Mouse (Mus musculus) spleen, adult 12 weeks (tissue): ENCODE data around the gene Rnf183.
"Not testable (repeated sequence)": the region's sequence is repeated elsewhere in the genome, so short reads cannot be mapped to it uniquely, and the experiment has no call there.

ENCODE experiments used
- DNase-seq: peaks from one replicate; pipeline ENCODE4 v3.0.0; 2022; ENCODE audit warnings: low spot score

The Rnf183 gene

GRCm38 (mm10) chr4:62435081-62435480 is at the start of gene Rnf183:
Rnf183 (minus strand) TSS chr4:62435252.
- DNase-seq = no peak

- no peak for DNase-seq
Observed at GRCm38 (mm10) chr4:62480709-62481605, 45.9 kb upstream of the Rnf183 start.

- DNase-seq = peak; percentile 28
Observed at GRCm38 (mm10) chr4:62479937-62480708, 45.1 kb upstream of the Rnf183 start, which contains the start of gene Bspry. Bspry (plus strand) TSS chr4:62480053.

- DNase-seq = not testable (repeated sequence)
Observed at GRCm38 (mm10) chr4:62479593-62479936, 44.5 kb upstream of the Rnf183 start.

GRCm38 (mm10) chr4:62477542-62478244 is 42.6 kb upstream of the Rnf183 start:
- no peak for DNase-seq

GRCm38 (mm10) chr4:62475793-62476192 is 40.7 kb upstream of the Rnf183 start:
- DNase-seq = no peak

- DNase-seq = no peak
Observed at GRCm38 (mm10) chr4:62475131-62475530, 40.1 kb upstream of the Rnf183 start.

- no peak for DNase-seq
Observed at GRCm38 (mm10) chr4:62472071-62472470, 37.0 kb upstream of the Rnf183 start.

GRCm38 (mm10) chr4:62470598-62471051 is 35.6 kb upstream of the Rnf183 start, which contains the start of gene Wdr31:
Wdr31 (minus strand) TSS chr4:62470896.
- DNase-seq = peak; percentile 77

- no peak for DNase-seq
Observed at GRCm38 (mm10) chr4:62468158-62468557, 33.1 kb upstream of the Rnf183 start.

- DNase-seq = no peak
Observed at GRCm38 (mm10) chr4:62463124-62463523, 28.1 kb upstream of the Rnf183 start.

- no peak for DNase-seq
Observed at GRCm38 (mm10) chr4:62460348-62460747, 25.3 kb upstream of the Rnf183 start.

- DNase-seq = no peak
Observed at GRCm38 (mm10) chr4:62459081-62459480, 24.0 kb upstream of the Rnf183 start.

- no peak for DNase-seq
Observed at GRCm38 (mm10) chr4:62454995-62455394, 19.9 kb upstream of the Rnf183 start.

- DNase-seq = no peak
Observed at GRCm38 (mm10) chr4:62440986-62441385, 5.9 kb upstream of the Rnf183 start.

GRCm38 (mm10) chr4:62440544-62440943 is 5.5 kb upstream of the Rnf183 start:
- no peak for DNase-seq

GRCm38 (mm10) chr4:62439793-62440192 is 4.7 kb upstream of the Rnf183 start:
- no peak for DNase-seq

- DNase-seq = no peak
Observed at GRCm38 (mm10) chr4:62437871-62438270, 2.8 kb upstream of the Rnf183 start.

- DNase-seq = no peak
Observed at GRCm38 (mm10) chr4:62437256-62437778, 2.3 kb upstream of the Rnf183 start.

GRCm38 (mm10) chr4:62433939-62434870 is 847 bp downstream of the Rnf183 start:
- DNase-seq = no peak

- DNase-seq = peak; percentile 34
Observed at GRCm38 (mm10) chr4:62431522-62431921, 3.5 kb downstream of the Rnf183 start.
